Mouse (Mus musculus) thymus, postnatal 14 days (tissue): ENCODE measurements around the gene Musk.

ENCODE experiments used
- DNase-seq: peaks from one replicate; pipeline ENCODE4 v3.0.0; 2021

The Musk gene

DNA sequence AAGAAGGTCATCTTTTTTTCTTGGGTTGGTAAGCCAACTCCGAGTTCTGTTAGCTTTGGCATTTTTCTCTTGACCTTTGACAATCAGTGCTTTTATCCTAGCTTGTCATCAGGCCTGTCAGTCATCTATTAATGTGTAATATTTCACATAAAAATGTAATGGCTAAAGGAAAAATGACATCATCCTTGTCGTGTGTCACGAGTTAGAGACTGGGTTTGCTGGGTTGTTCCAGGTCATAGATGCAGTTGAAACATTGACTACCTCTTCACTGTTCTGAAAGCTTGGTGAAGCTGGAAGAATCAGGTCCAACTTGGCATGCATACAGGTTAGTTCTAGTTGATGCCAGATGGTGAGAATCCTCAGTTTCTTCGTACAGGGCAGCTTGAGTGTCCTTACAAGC is 34.5 kb downstream of the Musk start:
- no peak for DNase-seq

DNA sequence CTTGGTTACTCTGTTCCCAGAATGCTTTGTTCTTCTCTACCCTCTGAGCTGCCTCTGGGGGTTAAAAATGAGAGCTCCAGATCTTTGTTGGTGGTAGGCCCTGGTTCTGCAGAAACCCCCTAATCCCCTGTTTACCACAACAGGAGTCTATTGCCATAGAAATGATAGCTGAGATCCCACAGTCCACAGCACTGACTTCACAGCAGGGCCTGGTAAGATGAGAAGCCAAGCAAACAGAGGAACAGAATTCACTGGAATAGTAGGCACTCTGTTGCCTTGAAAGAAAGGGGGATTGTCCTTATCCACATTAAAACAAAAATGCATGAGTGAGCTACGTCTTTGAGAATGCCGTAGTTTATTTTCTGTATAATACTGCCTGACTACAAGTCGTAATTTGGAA is 41.0 kb downstream of the Musk start:
- no peak for DNase-seq

DNA sequence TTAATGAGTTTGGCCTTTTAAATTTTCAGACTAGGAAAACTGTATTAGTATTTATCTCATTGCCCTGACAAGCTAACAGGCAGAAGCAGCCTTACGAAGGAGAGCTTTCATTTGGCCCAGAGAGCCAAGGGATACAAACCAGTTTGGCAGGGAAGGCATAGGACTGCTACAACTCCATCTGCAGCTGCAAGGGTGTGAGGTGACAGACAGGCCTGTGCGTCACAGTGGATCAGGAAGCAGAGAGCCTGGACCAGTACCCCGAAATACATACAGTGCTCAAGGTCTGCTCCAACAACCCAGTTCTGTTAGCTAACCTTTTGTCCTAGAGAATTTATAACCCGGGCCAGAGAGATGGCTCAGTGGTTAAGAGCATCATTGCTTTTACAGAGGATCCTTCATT is 42.5 kb downstream of the Musk start:
- no peak for DNase-seq

DNA sequence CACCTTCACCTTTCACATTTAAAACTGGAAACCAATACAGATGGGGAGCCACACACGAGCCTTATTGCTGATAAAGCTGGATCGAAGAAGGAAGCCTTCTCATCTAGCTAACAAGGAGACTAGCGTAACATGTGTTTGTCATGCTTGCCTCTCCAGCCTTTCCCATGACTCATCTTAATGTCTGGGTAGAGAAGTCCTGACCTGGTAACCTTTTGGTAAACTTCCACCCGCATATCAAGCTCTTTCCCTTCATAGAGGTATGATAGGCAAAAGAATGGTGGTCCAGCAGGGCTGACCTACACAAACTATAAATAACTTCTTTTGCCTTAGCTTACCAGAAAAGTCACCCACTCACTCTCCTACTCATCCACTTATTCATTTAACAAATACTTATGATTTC is 44.3 kb downstream of the Musk start:
- no peak for DNase-seq

DNA sequence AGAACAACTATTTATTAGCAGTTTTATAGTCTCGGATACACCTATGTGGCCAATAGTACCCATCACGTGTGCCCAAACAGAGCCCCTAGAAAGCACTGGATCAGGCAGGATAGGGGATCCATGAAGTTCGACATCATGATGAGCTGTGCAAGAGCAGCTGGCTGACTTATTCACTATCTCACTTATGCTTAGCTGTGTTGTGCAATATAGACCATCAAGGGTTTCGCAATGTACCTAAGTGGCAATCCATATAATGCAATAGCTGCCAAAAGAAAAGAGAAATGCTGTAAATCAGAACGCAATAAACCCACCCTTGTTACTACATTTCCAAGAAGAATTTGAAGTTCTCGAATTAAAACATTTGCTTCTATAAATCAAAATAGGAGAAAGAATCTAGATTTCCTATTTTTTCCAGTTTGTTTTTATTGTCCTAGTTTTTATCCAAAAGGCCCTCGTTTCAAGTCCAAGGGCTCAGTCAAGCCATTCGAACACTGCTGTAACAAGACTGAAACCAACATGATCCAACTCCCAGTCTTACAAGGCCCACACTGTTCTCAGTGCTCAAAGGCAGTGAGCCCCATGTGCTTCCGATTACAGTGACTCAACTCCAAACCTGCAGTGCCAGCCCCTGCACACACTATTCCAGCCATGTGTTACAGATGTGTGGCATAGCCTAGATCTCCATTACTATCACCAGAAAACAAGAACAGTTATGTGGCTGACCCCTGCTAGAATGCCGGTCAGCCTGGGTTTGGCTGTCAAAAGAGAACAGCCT is 45.3 kb downstream of the Musk start:
- DNase-seq, result no peak

DNA sequence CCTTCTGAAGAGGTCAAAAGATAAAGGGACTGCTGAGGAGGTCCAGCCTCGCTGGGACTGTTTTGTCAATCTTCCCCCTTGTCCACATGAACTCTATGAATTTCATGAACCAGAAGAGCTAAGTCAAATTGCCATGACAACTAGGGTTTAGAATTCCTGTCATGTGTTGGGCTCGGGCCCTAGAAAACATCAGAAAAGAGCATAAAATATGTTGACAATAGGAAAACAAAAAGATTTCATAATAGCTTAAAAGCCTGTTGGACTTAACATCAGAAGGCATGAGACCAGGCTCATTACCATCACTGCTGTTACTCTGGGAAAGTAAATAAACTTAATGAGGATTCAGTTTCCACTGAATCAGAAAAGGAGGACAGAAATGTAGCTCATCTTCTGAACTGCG is 46.6 kb downstream of the Musk start:
- DNase-seq, result no peak

DNA sequence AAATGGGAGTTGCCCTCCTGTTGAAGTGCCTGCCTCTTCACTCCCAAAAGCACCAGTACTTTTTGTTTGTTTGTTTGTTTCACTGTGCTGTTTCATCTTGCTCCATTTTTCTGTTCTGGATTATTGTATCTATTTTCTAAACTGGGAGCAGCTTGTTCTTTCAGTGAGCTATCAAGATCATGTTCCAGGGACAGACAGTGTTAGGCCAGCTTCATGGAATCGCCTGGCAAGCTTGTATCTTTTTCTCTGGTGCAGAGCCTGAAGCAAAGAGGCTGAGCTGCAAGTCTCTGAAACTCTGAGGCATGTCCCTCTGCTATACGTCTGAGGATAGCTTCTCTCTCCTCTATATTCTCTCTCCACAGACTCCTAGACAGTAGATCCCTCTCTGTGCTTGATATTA is 50.5 kb downstream of the Musk start:
- no peak for DNase-seq

DNA sequence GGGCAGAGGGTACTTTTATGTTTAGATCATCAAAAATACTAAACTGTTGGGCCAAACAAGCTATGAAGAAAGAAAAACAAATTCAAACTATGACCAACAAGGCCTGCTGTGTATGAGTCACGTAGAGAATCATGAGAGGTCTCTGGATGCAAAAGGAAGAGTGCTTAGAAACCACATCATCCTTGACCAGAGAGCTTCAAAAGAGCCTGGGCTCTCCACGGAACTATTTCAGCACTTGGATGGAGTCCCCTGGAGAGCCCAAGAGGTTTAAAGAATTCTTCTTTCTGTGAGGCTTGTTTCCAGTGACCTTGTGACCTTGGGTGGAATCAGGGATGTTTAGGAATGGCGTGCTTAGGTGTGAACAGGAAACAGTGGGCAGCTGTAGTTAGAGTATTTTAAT is 53.5 kb downstream of the Musk start:
- DNase-seq, result no peak

DNA sequence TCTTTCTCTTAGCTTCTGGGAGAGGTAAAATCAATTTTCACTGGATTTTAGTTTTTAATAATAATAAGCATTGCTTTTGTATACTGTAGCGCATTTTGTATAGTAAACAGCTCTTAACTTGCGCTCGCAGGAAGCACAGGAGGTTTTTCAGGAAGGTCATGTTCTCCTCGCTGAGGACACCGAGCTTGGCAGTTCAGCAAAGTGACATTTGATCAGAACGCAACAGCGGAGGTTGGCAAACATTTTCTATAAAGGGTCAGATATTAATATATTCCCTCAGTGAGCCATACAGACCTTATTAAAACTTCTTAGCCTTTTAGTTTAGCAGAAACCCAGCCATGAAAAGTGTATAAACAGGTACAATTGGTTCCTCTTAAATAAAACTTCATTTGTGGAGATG is 64.4 kb downstream of the Musk start:
- no peak for DNase-seq

DNA sequence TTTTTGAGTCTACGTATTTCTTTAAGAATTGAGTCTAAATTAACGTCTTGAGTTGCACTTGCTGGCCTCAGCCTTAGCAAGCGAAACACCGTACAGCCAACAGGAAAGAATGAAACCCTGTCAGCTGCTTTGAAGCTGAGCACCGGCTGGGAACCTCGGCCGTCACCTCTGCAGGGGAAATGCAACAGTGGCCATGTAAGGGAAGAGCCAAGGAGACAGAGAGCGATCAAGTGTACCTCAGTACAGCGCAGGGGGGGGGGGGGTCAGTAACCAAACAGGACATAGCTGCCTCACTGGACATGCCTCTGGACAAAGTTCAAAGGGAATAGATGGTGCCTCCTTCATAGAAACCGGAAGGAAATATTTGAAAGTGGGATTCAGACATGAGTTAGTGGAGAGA is 65.4 kb downstream of the Musk start:
- no peak for DNase-seq

DNA sequence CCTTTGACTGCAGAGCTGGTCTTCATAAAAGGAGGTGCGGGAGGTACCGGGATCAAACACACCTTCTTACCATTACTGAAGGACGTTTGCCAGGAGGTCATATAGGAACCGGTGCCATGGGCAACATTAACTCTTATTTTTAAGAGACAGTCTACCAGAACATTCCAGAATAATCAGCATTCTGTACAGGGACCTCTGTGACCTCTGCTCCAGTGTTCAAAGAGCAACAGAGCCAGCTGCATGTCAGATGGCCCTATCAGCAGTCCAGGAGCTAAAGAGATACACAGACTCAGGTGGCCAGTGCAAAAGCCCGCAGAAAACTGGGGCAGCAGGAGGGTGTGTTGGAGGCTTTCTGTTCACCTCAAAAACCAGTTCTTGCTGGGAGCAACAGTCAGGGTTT is 65.8 kb downstream of the Musk start:
- no peak for DNase-seq

DNA sequence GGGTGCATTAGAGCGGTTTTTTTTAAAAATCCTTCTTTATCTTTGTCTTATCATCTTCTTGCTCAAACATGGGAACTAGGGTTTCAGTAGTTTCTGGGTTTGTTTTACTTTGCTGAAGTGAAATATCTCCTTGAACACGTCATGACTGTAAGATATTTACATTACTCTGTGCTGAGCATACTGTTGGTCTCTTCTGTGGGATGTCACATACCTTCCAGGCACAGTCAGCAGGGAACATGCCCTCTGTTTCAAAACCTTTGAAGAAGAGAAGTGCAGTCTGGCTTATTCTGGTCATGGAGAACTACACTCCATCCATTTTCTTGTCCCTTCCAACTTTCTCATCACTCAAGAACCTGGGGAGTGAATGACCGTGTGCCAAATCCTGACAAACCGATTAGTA is 73.2 kb downstream of the Musk start:
- DNase-seq, result no peak

DNA sequence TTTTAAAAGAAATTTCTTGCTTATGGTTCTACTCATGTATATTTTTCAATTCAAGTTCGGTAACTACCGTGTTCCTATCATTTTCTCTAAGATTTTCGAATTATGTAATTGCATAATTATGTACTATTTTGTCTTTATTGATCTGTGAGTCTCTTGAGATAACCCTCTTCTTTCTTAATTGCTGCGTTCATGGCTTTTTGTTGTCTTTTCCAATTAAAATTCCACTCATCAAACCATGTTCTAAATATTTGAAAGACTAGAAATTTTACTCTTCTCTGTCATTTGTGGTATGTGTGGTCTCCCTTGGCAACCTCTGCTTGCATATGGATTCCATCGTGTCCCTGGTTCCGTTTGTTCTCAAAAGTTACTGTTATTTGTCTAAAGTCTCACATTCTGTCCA is 79.6 kb downstream of the Musk start:
- no peak for DNase-seq

DNA sequence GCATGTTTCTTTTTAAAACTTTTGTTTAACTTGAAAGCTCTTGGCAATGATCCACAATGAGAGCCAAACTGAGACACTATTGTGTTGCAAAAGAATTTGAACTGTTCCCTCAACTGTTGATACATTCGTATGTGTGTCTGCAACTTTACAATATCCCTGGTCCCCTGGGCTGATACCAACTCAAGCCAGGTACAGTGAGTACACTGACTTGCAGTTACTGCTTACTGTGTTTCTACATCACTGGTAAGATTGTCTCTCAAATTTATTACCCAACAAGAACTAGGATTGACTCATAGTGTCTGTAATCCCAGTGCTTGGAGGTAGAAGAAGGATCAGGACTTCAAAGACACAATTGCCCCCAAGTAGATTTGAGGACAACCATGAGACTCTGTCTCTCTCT is 85.3 kb downstream of the Musk start:
- DNase-seq, result no peak

DNA sequence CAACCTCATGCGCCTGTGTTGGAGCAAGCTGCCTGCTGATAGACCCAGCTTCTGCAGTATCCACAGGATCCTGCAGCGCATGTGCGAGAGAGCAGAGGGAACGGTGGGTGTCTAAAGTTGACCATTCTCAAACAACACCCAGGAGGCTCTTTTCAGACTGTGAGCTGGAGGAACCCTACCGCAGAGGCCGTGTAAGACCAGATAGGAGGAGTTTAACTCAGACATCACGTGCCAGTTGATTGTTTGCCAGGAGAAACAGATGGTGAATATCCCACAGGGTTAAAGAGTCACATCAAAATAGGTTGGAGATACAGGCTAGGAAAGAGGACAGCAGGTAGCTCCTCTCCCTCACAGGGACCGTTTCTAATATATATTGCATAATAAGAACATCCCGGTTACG is 87.8 kb downstream of the Musk start:
- DNase-seq, result no peak

DNA sequence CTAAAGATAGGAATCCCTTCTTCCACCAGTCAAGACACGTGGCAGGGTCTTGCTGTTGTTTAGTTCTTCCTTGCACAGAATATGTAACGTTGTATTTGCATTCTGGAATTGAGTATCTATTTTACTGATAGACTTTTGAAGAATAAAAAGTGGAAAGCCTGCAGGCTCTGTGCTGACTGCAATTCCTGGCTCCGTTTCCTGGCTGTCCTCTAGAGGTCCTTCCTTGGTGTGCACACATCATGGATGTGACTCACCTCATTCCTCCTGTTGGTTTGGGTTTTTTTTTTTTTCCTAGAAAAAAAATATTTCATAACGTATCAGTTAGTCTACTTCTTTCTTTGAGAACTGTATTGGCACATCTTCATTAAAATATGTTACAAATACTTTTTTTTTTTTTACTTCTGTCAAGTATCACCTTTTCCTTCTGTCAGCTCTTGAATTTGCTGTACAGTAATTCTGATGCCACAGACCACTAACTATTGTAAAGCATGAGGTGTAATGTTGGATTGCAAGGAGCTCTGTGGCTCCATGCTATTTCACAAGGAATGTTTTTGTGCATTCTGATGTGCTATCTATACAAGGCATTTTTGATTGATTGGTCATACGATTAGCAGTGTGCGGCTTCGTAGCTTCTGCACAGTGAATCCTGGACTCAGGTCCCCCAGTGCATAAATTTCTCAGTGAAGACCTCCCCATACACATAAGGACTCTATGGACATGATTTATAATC is 88.5 kb downstream of the Musk start:
- no peak for DNase-seq

DNA sequence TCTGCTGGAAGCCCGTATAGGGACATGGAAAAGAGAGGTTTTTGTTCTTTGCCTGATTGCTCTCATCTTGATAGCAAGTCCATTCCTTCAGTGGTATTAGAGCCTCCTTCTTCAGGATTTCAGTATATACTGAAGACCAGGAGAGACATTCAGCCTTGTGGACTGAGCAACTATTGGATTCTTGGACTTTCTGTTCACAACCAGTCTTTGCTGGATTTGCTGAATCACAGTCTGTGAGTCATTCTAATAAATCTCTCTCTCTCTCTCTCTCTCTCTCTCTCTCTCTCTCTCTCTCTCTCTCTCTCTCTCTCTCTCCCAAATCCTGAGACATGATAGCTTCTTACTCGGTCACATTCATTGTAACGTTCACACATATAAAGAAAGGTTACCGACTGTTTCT is 93.4 kb downstream of the Musk start:
- DNase-seq, result no peak

DNA sequence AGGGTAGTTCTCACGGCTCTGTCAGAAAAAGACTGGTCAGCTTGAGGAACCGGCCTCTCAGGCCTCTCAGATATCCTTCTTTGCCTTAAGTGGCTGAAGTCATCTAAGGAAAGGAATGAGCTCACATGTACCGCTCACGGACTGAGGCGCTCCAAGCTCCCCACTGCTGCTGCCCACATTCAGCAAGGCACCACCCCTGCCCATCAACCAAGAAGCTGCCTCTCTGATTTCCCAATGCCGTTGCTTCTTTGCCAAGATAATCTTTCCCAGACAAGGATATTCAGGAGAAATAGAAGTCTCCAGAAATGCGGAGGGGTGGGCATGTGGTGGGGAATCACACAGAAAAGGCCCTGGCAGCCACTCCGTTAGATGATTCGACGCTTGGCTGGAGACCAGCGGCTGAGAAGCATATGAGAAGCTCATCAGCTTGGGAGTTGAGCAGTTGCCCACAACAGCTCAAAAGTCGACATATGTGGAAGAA is 115.1 kb downstream of the Musk start:
- DNase-seq, result no peak

DNA sequence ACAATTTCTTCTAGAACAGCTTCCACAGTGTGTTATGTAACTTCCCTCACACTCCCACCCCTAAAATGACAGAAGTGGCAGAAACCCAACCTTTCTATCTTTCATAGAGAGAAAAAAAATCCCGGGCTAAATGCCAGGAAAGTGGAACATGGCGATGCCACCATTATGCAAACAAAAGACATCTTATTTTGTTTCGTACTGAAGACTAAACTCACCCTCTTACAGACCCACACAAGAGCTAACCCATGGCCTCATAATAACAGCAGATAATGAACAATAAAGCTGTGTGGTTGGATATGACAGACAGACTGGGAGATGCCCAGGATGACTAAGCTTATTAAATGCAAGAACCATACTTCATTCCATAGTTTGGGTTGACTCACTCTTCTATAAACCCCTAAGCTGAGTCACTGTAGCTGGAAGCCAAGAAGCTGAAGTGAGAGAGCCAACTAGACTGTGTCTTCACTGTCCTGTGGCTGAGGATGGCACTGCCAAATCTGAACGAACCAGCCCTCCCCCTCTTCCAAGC is 116.3 kb downstream of the Musk start:
- no peak for DNase-seq

DNA sequence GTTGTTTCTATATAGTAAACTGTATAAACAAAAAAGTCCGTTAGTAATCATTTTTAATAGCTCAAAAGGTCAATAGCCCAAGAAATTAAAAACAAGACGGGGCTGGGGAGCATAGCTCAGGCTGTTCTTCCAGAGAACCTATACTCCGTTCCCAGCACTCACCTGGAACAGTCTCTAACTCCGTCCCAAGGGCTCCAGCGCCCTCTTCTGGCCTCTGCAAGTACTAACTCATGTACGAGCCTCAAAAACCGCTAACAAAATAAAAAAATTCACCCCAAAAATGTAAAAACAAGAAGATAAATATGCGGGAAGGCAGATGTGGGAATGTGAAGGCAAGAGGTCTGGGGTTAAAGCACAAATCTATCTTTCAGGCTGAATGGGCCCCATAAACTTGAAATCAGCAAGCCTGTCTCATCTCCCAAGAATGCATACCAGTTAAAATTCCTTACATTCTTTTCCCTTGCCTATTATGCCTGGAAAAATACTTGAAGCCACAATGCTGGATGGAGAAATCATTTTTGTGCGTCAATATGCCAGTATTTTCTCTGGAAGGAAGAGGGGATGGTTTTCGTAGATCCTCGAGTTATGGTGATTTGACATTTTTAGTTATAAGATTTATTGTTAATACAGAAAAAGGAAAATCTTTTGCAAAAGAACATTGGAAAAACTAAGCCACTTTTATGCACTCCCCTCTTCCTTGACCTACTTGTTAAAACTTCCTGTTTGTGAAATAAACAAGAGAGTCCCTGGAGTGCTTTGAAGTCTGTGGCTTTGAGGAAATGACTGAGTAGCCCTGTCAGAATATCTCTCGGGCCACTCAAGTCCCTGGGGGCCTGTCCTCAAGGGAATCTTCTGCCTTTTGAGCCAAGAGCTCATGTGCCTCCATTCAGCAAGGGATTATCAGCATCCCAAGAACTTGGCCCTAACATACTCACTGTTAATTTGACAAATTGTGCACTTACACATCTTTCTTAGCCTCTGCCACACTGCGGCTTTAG is 127.7 kb downstream of the Musk start:
- no peak for DNase-seq

DNA sequence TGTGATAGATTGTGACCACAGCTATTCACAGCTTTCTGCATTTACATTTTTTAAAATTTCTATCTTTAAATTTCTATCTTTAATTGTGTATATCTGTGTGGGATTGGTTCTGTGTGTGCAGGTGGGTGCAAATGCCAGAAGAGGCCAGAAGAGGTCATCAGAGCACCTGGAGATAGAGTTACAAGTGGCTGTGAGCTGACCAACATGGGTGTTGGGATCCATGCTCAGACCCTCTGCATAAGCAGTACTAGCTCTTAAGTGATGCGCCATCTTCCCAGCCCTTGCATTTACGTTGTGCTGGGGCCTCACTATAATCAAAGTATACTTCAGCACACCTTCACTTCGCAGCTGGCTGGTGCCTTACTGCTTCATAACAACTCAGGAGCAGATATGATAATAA is 129.8 kb downstream of the Musk start:
- no peak for DNase-seq

DNA sequence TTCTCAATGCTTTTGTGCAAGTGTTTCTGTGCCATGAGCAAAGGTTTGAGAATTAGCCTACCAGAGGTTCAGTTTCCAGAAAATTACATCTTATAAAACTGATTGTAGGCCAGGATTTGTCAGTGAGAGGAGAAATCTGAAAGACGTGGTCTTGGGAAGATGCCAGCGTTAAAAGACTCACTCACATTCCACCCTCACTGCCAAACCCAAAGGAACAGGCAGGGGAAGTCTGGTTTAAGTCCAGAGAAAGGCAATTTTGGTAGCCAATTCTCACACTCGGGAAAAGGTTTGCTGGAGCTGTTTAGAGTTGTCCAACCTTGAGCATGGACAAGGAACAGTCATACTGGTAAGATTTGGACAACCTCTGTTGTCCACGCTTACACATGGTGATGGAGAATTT is 131.6 kb downstream of the Musk start:
- DNase-seq, result no peak

DNA sequence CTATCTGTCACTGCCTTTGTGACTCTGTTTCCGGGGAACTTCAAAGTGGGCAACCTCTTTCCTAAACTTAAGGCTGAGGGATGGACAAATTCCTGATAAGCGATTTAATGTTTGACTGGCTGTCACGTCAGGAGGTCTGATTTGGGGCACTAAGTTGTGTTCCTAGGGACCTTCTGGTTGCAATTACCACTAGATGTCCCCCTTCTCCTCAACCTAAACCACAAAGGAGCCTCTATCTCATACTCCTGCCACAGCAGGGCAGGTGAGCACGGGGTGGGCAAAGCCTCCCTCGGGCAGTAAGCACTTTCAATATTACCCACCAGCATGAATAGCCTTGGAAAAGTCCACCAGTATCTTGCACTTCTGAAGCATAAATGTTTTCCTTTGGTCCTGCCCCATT is 133.5 kb downstream of the Musk start:
- DNase-seq, result no peak
